Mouse (Mus musculus) kidney, adult 2 months (tissue): Measurements from ENCODE around the gene Sspo. TPM values are rescaled to one million over a fixed set of nuclear protein-coding genes. Genes with fewer than 3 reads are reported as not detected.

Experiments used
- DNase-seq: peaks from one replicate; pipeline ENCODE4 v3.0.0; 2021
- H3K27ac ChIP-seq: fragments of 200-500 bp; 2 replicates; pipeline ENCODE4 v1.5.1; 2012; ENCODE audit warnings: low read depth, low read length, control low read depth, inconsistent platforms; ENCODE audit not compliant: insufficient read depth
- H3K27me3 ChIP-seq: fragments of 200-500 bp; replicated peaks from 2 replicates; pipeline ENCODE4 v1.6.1; 2012; ENCODE audit warnings: mild to moderate bottlenecking, moderate library complexity, low read length, inconsistent platforms; ENCODE audit not compliant: control insufficient read depth, insufficient read depth
- H3K36me3 ChIP-seq: fragments of 200-500 bp; 2 replicates; pipeline ENCODE4 v1.6.1; 2012; ENCODE audit warnings: mild to moderate bottlenecking, moderate library complexity, low read length, inconsistent platforms; ENCODE audit not compliant: control insufficient read depth, insufficient read depth
- H3K4me1 ChIP-seq: fragments of 200-500 bp; 2 replicates; pipeline ENCODE4 v1.6.1; 2011; ENCODE audit warnings: low read length; ENCODE audit not compliant: control insufficient read depth, insufficient read depth
- H3K4me3 ChIP-seq: fragments of 200-500 bp; 2 replicates; pipeline ENCODE4 v1.5.1; 2011; ENCODE audit warnings: mild to moderate bottlenecking, low read depth, low read length, control low read depth; ENCODE audit not compliant: insufficient read depth
- CTCF ChIP-seq: fragments of 200-500 bp; conservative IDR thresholded peaks from 2 replicates; pipeline ENCODE4 v1.5.1; 2011; ENCODE audit warnings: low read depth, mild to moderate bottlenecking, control low read depth, low read length, moderate library complexity, mixed read lengths; ENCODE audit not compliant: insufficient read depth, insufficient read length
- POLR2A ChIP-seq: fragments of 200-500 bp; IDR thresholded peaks from one replicate; pipeline ENCODE4 v1.6.1; 2011; ENCODE audit warnings: low read depth, low read length, control low read depth
- WGBS: fragments of 180-500 bp; shearing (Covaris S2); methylation state at CpG from one replicate; pipeline ENCODE4 v1.1.7; 2018; 5-methylcytosine and 5-hydroxymethylcytosine counted together
- polyA plus RNA-seq: library from polyadenylated mRNA; depleted of rRNA; stranded (reverse); fragments of >200 nt; gene quantifications from 2 replicates; pipeline ENCODE4 v1.2.3, GENCODE M21; 2012

Gene Sspo
- polyA plus RNA-seq, 1 experiment: 1.5 TPM

DNA sequence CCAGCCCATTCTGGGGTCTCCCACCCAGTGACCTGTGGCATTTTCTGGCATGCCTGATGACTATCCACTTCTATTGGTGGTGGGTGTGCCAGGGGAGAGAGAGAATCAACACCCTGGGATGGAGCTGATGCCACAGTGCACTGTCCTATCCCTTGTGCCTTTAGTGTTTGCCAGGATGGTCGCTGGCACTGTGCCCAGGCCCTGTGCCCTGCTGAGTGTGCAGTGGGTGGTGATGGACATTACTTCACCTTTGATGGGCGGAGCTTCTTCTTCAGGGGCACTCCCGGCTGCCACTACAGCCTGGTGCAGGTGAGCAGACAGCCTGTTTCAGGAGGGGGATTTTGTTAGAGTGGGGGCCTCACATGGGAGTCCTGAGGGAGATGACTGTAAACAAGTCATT lies 4.7 kb downstream of the Sspo start:
- H3K27ac ChIP-seq: no peak overlapping the region
- H3K27me3 ChIP-seq: no peaks in the 10 kb centered on the region
- peak; percentile 55 for DNase-seq
- 59% methylated on average over 3 of the region's 3 CpGs for WGBS
- H3K4me3 ChIP-seq: no peak overlapping the region
- no peak for TF ChIP-seq CTCF
- no peak for TF ChIP-seq POLR2A
- H3K4me1 ChIP-seq: no peaks in the 10 kb centered on the region
- no peaks in the 10 kb centered on the region for H3K36me3 ChIP-seq

DNA sequence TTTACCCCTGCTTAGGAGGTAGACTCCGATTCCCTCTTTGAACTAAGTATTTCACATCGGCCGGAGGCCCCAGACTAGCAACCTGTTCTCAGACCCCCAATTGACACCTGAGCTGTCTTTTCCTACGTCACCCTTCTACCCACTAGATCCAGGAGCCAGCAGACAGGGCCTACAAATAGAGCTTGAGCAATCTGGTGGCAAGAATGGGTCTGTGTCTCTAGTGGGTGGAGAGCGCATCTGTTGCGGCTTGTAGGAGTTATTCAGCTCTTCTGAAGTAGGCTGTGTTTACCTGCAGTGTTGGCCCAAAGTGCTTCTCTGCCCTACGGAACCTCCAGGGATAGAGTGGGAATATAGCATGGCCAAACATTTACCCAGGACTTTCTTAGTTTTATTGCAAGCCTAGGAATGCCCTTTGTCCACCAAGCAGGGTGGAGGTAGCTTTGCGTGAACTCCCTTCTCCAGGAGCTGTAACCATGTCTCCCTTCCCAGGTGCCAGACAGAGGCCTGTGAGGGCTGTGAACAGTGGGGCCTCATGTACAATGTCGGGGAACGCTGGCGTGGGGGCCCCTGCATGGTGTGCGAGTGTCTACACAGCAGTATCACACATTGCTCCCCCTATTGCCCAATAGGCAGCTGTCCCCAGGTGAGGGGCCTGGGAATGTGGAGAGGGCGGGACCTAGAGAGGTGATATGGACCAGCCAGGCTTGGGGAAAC lies 17.1 kb downstream of the Sspo start:
- Histone ChIP-seq H3K4me1 (no peaks in the 10 kb centered on the region), H3K27me3 (no peaks in the 10 kb centered on the region), H3K27ac (no peak overlapping the region), H3K36me3 (no peaks in the 10 kb centered on the region), H3K4me3 (no peak overlapping the region)
- DNase-seq: peak; percentile 54
- TF ChIP-seq CTCF: no peak
- TF ChIP-seq POLR2A: no peak
- 79% methylated on average over 13 of the region's 13 CpGs for WGBS

DNA sequence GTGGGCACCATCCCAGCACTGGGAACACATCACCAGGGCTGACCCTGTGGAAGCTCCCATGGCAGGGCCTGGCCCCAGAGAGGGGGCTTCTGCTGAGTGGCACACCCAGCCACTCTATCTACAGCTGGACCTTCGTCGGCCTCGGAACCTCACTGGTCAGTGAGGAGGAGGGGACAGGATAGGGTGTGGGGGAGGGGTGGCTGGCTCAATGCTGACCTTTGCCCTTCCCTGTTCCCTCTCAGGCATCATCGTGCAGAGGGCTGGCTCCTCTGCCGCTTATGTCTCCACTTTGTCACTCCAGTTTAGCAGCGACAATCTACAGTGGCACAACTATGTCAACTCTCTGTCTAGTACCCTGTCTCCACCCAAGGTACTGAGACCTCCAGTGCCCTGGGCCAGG lies 18.7 kb downstream of the Sspo start:
- 35% methylated on average over 6 of the region's 6 CpGs for WGBS
- TF ChIP-seq CTCF: no peak
- TF ChIP-seq POLR2A: no peak
- H3K36me3 ChIP-seq: no peaks in the 10 kb centered on the region
- no peaks in the 10 kb centered on the region for H3K27me3 ChIP-seq
- H3K4me1 ChIP-seq: no peaks in the 10 kb centered on the region
- no peak overlapping the region for H3K27ac ChIP-seq
- DNase-seq: peak; percentile 16
- no peak overlapping the region for H3K4me3 ChIP-seq

DNA sequence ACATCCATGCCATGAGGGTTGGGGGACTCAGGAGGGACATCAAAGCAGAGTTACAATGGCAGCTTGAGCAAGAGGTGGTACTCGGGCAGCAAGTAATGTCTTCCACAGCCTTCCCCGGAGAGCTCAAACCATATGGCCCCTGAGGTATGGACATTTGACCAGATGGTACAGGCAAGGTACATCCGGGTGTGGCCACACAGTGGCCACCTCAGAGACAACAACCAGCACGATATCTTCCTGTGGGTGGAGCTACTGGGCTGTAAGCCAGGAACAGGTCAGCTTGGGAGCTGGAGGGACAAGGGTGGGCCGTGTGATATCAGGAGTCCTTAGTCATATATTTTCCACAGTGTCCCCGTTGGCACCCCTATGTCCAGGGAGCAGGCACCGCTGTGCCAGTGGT lies 19.5 kb downstream of the Sspo start:
- H3K27me3 ChIP-seq: no peaks in the 10 kb centered on the region
- H3K4me3 ChIP-seq: no peak overlapping the region
- H3K4me1 ChIP-seq: no peaks in the 10 kb centered on the region
- no peak for DNase-seq
- WGBS: 75% methylated on average over 7 of the region's 7 CpGs
- H3K27ac ChIP-seq: no peak overlapping the region
- no peaks in the 10 kb centered on the region for H3K36me3 ChIP-seq
- TF ChIP-seq CTCF (no peak), POLR2A (no peak)

DNA sequence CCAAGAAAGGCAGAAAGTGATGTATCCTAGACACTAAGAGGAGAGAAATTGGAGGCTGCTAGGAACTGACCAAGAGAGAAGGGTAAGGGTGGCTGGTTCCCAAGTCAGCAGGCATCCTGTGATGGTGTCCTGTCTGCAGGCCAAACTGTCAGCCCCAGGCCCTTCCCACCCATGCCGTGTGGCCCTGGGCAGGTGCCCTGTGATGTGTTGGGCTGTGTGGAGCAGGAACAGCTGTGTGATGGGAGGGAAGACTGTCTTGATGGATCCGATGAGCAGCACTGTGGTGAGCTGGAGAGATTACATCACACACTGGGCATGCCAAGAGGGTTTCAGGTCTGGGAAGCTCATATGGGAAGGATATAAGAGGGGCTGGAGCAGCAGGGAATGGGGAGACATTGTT lies 22.7 kb downstream of the Sspo start:
- H3K27ac ChIP-seq: no peak overlapping the region
- H3K36me3 ChIP-seq: no peaks in the 10 kb centered on the region
- TF ChIP-seq CTCF (no peak), POLR2A (no peak)
- DNase-seq: no peak
- no peaks in the 10 kb centered on the region for H3K4me1 ChIP-seq
- WGBS: 93% methylated on average over 2 of the region's 2 CpGs
- no peak overlapping the region for H3K4me3 ChIP-seq
- no peaks in the 10 kb centered on the region for H3K27me3 ChIP-seq

DNA sequence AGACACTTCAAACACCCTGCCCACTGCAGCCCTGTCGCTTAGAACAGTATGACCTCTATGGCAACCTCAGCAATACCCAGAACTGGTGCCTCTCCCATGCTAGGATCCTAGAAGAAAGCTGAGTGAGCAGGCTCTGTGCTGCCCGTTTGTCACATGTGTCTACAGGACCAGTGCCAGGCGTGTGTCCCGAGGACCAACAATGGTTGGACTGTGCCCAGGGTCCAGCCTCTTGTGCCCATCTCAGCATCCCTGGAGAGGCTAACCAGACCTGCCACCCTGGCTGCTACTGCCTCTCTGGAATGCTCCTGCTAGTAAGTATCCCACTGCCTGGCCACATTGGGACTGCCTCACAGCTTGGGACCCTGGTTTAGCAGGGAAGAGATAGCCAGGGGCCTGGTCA lies 30.4 kb downstream of the Sspo start:
- whole genome bisulfite sequencing: 51% methylated on average over 4 of the region's 4 CpGs
- peak; percentile 56 for DNase-seq
- H3K36me3 ChIP-seq: no peaks in the 10 kb centered on the region
- no peak overlapping the region for H3K27ac ChIP-seq
- no peaks in the 10 kb centered on the region for H3K27me3 ChIP-seq
- no peak overlapping the region for H3K4me3 ChIP-seq
- TF ChIP-seq POLR2A (no peak), CTCF (no peak)
- H3K4me1 ChIP-seq: no peaks in the 10 kb centered on the region

DNA sequence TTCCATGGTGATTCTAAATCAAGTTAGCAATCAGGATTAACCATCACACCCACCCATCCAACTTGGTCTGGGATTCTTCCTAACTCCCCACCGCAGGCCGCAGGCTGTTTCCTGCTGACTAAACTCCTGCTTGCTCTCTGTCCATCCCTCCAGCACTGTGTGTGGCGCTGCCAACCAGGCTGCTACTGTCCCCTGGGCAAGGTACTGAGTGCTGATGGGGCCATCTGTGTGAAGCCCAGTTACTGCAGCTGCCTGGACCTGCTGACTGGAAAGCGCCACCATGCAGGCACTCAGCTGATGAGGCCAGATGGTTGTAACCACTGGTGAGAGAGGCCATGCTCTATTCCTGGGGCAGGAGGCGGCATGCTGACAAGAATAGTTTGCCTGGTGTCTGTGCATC lies 34.5 kb downstream of the Sspo start:
- H3K27me3 ChIP-seq: no peaks in the 10 kb centered on the region
- no peak overlapping the region for H3K4me3 ChIP-seq
- no peaks in the 10 kb centered on the region for H3K4me1 ChIP-seq
- WGBS: 90% methylated on average over 5 of the region's 5 CpGs
- TF ChIP-seq POLR2A: no peak
- TF ChIP-seq CTCF: no peak
- no peak for DNase-seq
- H3K27ac ChIP-seq: no peak overlapping the region
- no peaks in the 10 kb centered on the region for H3K36me3 ChIP-seq
